Mouse (Mus musculus) midbrain, embryonic 11.5 days (tissue): ENCODE results near the gene Gm21954. TPM values are rescaled to one million over a fixed set of nuclear protein-coding genes. Genes with fewer than 3 reads are reported as not detected.

ENCODE experiments used
- ATAC-seq: fragments of 200-750 bp; cut with Nextera tagmentation; 2 replicates; pipeline ENCODE4 v1.8.0; 2017; ENCODE audit warnings: moderate TSS enrichment, moderate library complexity; ENCODE audit not compliant: low FRiP score
- DNase-seq: peaks from one replicate; pipeline ENCODE4 v3.0.0; 2015; ENCODE audit warnings: low spot score; ENCODE audit errors: missing footprints
- H3K27ac ChIP-seq: fragments of 300-500 bp; sonication (generic); 2 replicates; pipeline ENCODE4 v1.5.1; 2014; ENCODE audit warnings: low read depth, low read length
- H3K27me3 ChIP-seq: fragments of 300-500 bp; sonication (generic); 2 replicates; pipeline ENCODE4 v1.6.1; 2014; ENCODE audit warnings: mild to moderate bottlenecking, low read length, moderate library complexity, mixed read lengths; ENCODE audit not compliant: control insufficient read depth, insufficient read depth
- H3K36me3 ChIP-seq: fragments of 300-500 bp; sonication (generic); 2 replicates; pipeline ENCODE4 v1.6.1; 2014; ENCODE audit warnings: mild to moderate bottlenecking, low read length, moderate library complexity, mixed read lengths; ENCODE audit not compliant: control insufficient read depth, insufficient read depth
- H3K4me1 ChIP-seq: fragments of 300-500 bp; sonication (generic); 2 replicates; pipeline ENCODE4 v1.6.1; 2014; ENCODE audit warnings: low read length; ENCODE audit not compliant: control insufficient read depth, insufficient read depth
- H3K4me2 ChIP-seq: fragments of 300-500 bp; sonication (generic); 2 replicates; pipeline ENCODE4 v1.6.1; 2014; ENCODE audit warnings: mild to moderate bottlenecking, moderate library complexity
- H3K4me3 ChIP-seq: fragments of 300-500 bp; sonication (generic); 2 replicates; pipeline ENCODE4 v1.5.1; 2014; ENCODE audit warnings: low read depth, low read length
- H3K9ac ChIP-seq: fragments of 300-500 bp; sonication (generic); 2 replicates; pipeline ENCODE4 v1.6.1; 2014; ENCODE audit warnings: low read length
- H3K9me3 ChIP-seq: fragments of 300-500 bp; sonication (generic); 2 replicates; pipeline ENCODE4 v1.6.1; 2016; ENCODE audit warnings: low read length; ENCODE audit not compliant: control insufficient read depth
- WGBS: fragments of 180-500 bp; shearing (Covaris S2); extraction: QIAGEN DNeasy Blood & Tissue Kit; methylation state at CpG from one replicate; pipeline ENCODE4 v1.1.7; 2014; 5-methylcytosine and 5-hydroxymethylcytosine counted together
- polyA plus RNA-seq: library from polyadenylated mRNA; unstranded; fragments of >200 nt; fragmentation: Nextera tagmentation; extraction: Ambion mirVana; gene quantifications from 2 replicates; pipeline ENCODE4 v1.2.1, GENCODE M21; 2014

Gm21954 gene
- polyA plus RNA-seq, 1 experiment from 2014 or later: not detected

GRCm38 (mm10) chr3:55451877-55452276, 20.1 kb downstream of the Gm21954 start:
- no peaks in the 10 kb centered on the region for H3K27me3 ChIP-seq
- H3K36me3 ChIP-seq: no peaks in the 10 kb centered on the region
- no peaks in the 10 kb centered on the region for H3K4me1 ChIP-seq
- ATAC-seq (no peak), DNase-seq (no peak)
- no peak overlapping the region for H3K27ac ChIP-seq
- no peaks in the 10 kb centered on the region for H3K9me3 ChIP-seq
- no peak overlapping the region for H3K4me3 ChIP-seq
- 86% methylated on average over 3 of the region's 3 CpGs for WGBS
- H3K9ac ChIP-seq: no peak overlapping the region
- H3K4me2 ChIP-seq: no peak overlapping the region

- H3K27ac ChIP-seq: no peak overlapping the region
- no peaks in the 10 kb centered on the region for H3K4me1 ChIP-seq
- no peaks in the 10 kb centered on the region for H3K36me3 ChIP-seq
- H3K9me3 ChIP-seq: no peaks in the 10 kb centered on the region
- H3K4me2 ChIP-seq: no peak overlapping the region
- H3K4me3 ChIP-seq: no peak overlapping the region
- no peak overlapping the region for H3K9ac ChIP-seq
- H3K27me3 ChIP-seq: no peaks in the 10 kb centered on the region
- no peak for DNase-seq
- WGBS: 94% methylated on average over 14 of the region's 14 CpGs
- no peak for ATAC-seq
Measured at GRCm38 (mm10) chr3:55451035-55451434, 21.0 kb downstream of the Gm21954 start.

GRCm38 (mm10) chr3:55449148-55449547, 22.9 kb downstream of the Gm21954 start:
- no peak overlapping the region for H3K4me3 ChIP-seq
- H3K27me3 ChIP-seq: no peaks in the 10 kb centered on the region
- H3K9ac ChIP-seq: no peak overlapping the region
- 97% methylated on average over 2 of the region's 2 CpGs for WGBS
- no peaks in the 10 kb centered on the region for H3K9me3 ChIP-seq
- no peaks in the 10 kb centered on the region for H3K4me1 ChIP-seq
- no peak overlapping the region for H3K4me2 ChIP-seq
- DNase-seq (no peak), ATAC-seq (no peak)
- no peak overlapping the region for H3K27ac ChIP-seq
- H3K36me3 ChIP-seq: no peaks in the 10 kb centered on the region

- H3K9me3 ChIP-seq: no peaks in the 10 kb centered on the region
- H3K9ac ChIP-seq: no peak overlapping the region
- no peak for DNase-seq
- no peak overlapping the region for H3K4me3 ChIP-seq
- no peak overlapping the region for H3K27ac ChIP-seq
- no peak overlapping the region for H3K4me2 ChIP-seq
- no peaks in the 10 kb centered on the region for H3K36me3 ChIP-seq
- no peaks in the 10 kb centered on the region for H3K4me1 ChIP-seq
- WGBS: 83% methylated on average over 5 of the region's 5 CpGs
- no peak for ATAC-seq
- no peaks in the 10 kb centered on the region for H3K27me3 ChIP-seq
Measured at GRCm38 (mm10) chr3:55447486-55448460, 24.2 kb downstream of the Gm21954 start.

- DNase-seq (no peak), ATAC-seq (no peak)
- Histone ChIP-seq H3K9me3 (no peaks in the 10 kb centered on the region), H3K4me2 (no peak overlapping the region), H3K4me3 (no peak overlapping the region), H3K36me3 (no peaks in the 10 kb centered on the region), H3K9ac (no peak overlapping the region), H3K4me1 (no peaks in the 10 kb centered on the region), H3K27ac (no peak overlapping the region), H3K27me3 (no peaks in the 10 kb centered on the region)
- WGBS: 89% methylated on average over 7 of the region's 7 CpGs
Measured at GRCm38 (mm10) chr3:55446681-55447080, 25.3 kb downstream of the Gm21954 start.

GRCm38 (mm10) chr3:55443725-55444124, 28.3 kb downstream of the Gm21954 start:
- WGBS: 94% methylated on average over 2 of the region's 2 CpGs
- Histone ChIP-seq H3K4me2 (no peak overlapping the region), H3K4me3 (no peak overlapping the region), H3K4me1 (no peaks in the 10 kb centered on the region), H3K9ac (no peak overlapping the region), H3K9me3 (no peaks in the 10 kb centered on the region), H3K36me3 (no peaks in the 10 kb centered on the region), H3K27ac (no peak overlapping the region), H3K27me3 (no peaks in the 10 kb centered on the region)
- ATAC-seq: no peak
- no peak for DNase-seq

GRCm38 (mm10) chr3:55443271-55443670, 28.7 kb downstream of the Gm21954 start:
- H3K27ac ChIP-seq: no peak overlapping the region
- H3K27me3 ChIP-seq: no peaks in the 10 kb centered on the region
- ATAC-seq (no peak), DNase-seq (no peak)
- no peaks in the 10 kb centered on the region for H3K36me3 ChIP-seq
- H3K4me1 ChIP-seq: no peaks in the 10 kb centered on the region
- 92% methylated on average over 8 of the region's 8 CpGs for WGBS
- no peak overlapping the region for H3K4me3 ChIP-seq
- no peak overlapping the region for H3K9ac ChIP-seq
- H3K9me3 ChIP-seq: no peaks in the 10 kb centered on the region
- no peak overlapping the region for H3K4me2 ChIP-seq

GRCm38 (mm10) chr3:55442012-55442645, 29.9 kb downstream of the Gm21954 start:
- WGBS: 85% methylated on average over 11 of the region's 11 CpGs

GRCm38 (mm10) chr3:55440342-55440741, 31.7 kb downstream of the Gm21954 start:
- DNase-seq (no peak), ATAC-seq (no peak)
- no peak overlapping the region for H3K9ac ChIP-seq
- H3K4me3 ChIP-seq: no peak overlapping the region
- H3K4me2 ChIP-seq: no peak overlapping the region
- H3K9me3 ChIP-seq: no peaks in the 10 kb centered on the region
- H3K27ac ChIP-seq: no peak overlapping the region
- no peaks in the 10 kb centered on the region for H3K27me3 ChIP-seq
- no peaks in the 10 kb centered on the region for H3K4me1 ChIP-seq
- 81% methylated on average over 8 of the region's 8 CpGs for WGBS
- no peaks in the 10 kb centered on the region for H3K36me3 ChIP-seq

More at GRCm38 (mm10) chr3:55442012-55442645, 29.9 kb downstream of the Gm21954 start:
- no peak for ATAC-seq
- H3K27me3 ChIP-seq: no peaks in the 10 kb centered on the region
- no peaks in the 10 kb centered on the region for H3K36me3 ChIP-seq
- no peak overlapping the region for H3K27ac ChIP-seq
- H3K4me1 ChIP-seq: no peaks in the 10 kb centered on the region
- H3K4me2 ChIP-seq: no peak overlapping the region
- no peak overlapping the region for H3K4me3 ChIP-seq
- no peaks in the 10 kb centered on the region for H3K9me3 ChIP-seq
- H3K9ac ChIP-seq: no peak overlapping the region
- no peak for DNase-seq
